Mouse (Mus musculus): Measurements from ENCODE around the gene Mrgprf.

The Mrgprf gene

DNA sequence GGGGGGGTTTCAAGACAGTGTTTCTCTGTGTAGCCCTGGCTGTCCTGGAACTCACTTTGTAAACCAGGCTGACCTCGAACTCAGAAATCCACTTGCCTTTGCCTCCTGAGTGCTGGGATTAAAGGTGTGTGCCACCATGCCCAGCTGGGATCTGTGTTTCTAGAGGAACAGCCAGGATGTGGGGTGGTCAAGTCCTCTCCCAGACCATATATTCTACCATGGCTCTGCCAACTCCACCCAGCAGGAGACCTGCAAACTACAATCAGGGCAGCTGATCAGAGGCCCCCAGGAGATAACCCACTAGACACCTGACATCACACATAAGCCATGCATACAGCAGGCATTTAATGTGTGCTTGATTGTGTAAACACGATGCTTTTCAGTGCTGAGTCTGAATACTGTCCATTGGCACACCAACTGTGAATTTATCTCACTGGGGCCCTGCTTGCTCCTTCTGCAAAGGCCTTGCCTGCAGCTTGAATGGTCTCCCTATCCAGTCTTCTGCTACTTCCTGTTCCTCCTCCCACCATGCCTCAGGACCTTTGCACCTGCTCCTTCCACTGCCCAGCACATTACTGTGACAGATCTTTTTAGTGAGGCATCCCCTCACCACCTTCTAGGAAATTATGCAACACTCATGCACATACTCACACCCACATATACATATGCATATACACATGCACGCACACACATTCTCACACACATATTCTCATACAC, 35.1 kb downstream of the Mrgprf start:
- no peak for DNase-seq (ENCODE audit: low read depth)

DNA sequence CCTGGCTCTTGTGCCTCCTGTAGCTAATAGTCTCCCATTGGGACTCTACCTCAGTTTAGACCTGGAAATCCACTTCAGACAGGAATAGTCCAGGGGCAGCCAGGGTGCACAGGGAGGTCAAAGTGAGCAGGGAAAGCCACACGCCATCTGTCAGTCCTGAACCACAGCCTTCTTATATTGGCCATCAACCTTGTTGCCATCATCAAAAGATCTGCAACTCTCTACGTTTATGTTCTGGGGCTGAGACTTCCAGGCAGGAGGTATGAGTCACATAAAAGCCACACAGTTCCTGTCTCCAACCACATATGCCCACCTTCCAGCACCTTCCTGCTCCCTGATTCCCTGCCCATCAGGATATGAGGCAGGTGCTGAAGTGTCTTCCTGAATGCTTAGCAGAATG, 37.3 kb downstream of the Mrgprf start:
- DNase-seq (ENCODE audit: low read depth), result peak; percentile 59

DNA sequence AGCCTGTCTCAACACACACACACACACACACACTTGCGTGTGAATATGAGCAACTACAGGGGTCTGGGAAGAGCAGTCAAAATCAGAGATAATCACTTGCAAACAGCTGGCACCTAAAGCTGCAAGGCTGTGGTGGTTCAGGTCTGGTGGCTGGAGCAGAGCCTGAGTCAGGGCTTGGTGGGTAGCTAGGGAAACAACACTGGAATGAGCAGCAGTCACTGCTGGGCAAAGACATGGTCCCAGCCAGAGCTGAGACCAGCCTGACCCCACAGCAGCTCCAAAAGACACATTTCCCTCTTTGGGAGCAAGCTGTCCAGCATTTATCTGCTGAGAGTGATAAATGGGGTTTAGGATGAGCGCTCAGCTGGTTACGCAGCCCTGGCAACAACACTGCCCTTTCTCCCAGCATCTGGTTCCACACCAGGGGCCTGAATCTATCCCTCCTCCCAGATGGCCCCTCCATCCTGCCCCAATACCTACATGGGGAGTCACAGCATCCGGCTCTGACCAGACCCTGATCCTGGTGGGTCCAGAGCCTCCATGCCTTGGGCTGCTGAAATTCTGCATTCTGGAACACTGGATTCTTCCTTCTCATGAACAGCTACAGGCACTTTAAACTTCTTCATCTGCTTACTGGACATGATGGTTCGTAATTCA, 39.7 kb downstream of the Mrgprf start:
- no peak for DNase-seq (ENCODE audit: low read depth)

Data from 416B (cell line).